Mouse (Mus musculus): ENCODE data around the gene Srsf10.

- TF ChIP-seq CTCF (conservative IDR thresholded peaks at IDR 0.05; ENCODE audit: low read length) (no peak), POU5F1 (IDR thresholded peaks at IDR 0.05; ENCODE audit: borderline replicate concordance, low read length) (no peak), NANOG (IDR thresholded peaks at IDR 0.05; ENCODE audit: borderline replicate concordance, low read length) (no peak)
Measured at GRCm38 (mm10) chr4:135886184-135886583, 30.6 kb downstream of the Srsf10 start.
